ENCODE assay signal across 9 mouse cellular contexts in genomic region chr6:90360024-90360781, GRCm38 (mm10). TPM values are rescaled to one million over a fixed set of nuclear protein-coding genes. Genes with fewer than 3 reads are reported as not detected.
DNase-seq lines count a peak whose midpoint lies in the region; ATAC-seq and TF ChIP-seq lines count a peak whose summit lies in the region.
"Had no signal": no experiment of that assay in that cellular context is flagged by ENCODE, and none has a peak within 500 bp of the region (broad histone marks: within the 10 kb centered on the region; RNA-seq: fewer than 3 reads in every experiment).

No protein-coding gene starts in this region.

- no peaks in the 10 kb centered on the region for H3K27me3 ChIP-seq in forebrain, embryonic 16.5 days (replicated peaks; ENCODE audit: control insufficient read depth, insufficient read depth, low read length)
- H3K27me3 ChIP-seq in hindbrain, embryonic 16.5 days (replicated peaks; ENCODE audit: control insufficient read depth, insufficient read depth, low read length), result no peaks in the 10 kb centered on the region
- no peaks in the 10 kb centered on the region for H3K27me3 ChIP-seq in liver, embryonic 11.5 days (replicated peaks; ENCODE audit: control insufficient read depth, insufficient read depth, low read length)
- no peaks in the 10 kb centered on the region for H3K27me3 ChIP-seq in small intestine, adult 2 months (ENCODE audit: control insufficient read depth, insufficient read depth, low read length)

- WGBS in forebrain, embryonic 16.5 days, result 32% methylated on average over 7 of the region's 7 CpGs
- 52% methylated on average over 7 of the region's 7 CpGs for WGBS in hindbrain, embryonic 16.5 days
- 59% methylated on average over 7 of the region's 7 CpGs for WGBS in liver, embryonic 11.5 days
- WGBS in small intestine, adult 2 months, result 13% methylated on average over 7 of the region's 7 CpGs

- no peak overlapping the region for H3K9ac ChIP-seq in forebrain, embryonic 16.5 days (replicated peaks; ENCODE audit: low read depth, low read length)
- H3K9ac ChIP-seq in hindbrain, embryonic 16.5 days (ENCODE audit: low read depth, low read length), result no peak overlapping the region
- no peak overlapping the region for H3K9ac ChIP-seq in liver, embryonic 11.5 days (ENCODE audit: low read depth, low read length)

- peaks cover 8% of the 10 kb centered on the region for H3K4me1 ChIP-seq in forebrain, embryonic 16.5 days (replicated peaks; ENCODE audit: control insufficient read depth, insufficient read depth, low read length)
- peaks cover 8% of the 10 kb centered on the region for H3K4me1 ChIP-seq in hindbrain, embryonic 16.5 days (ENCODE audit: control insufficient read depth, insufficient read depth, low read depth, low read length)
- peaks cover 4% of the 10 kb centered on the region for H3K4me1 ChIP-seq in liver, embryonic 11.5 days (replicated peaks; ENCODE audit: control insufficient read depth, insufficient read depth, low read length)
- H3K4me1 ChIP-seq in small intestine, adult 2 months (ENCODE audit: control insufficient read depth, insufficient read depth, insufficient read length, low read length), result peaks cover 15% of the 10 kb centered on the region; the same call in 1 of the 2 replicates

- no peak overlapping the region for H3K4me3 ChIP-seq in forebrain, embryonic 16.5 days (replicated peaks; ENCODE audit: low read length)
- H3K4me3 ChIP-seq in hindbrain, embryonic 16.5 days (ENCODE audit: low read length), result no peak overlapping the region
- no peak overlapping the region for H3K4me3 ChIP-seq in liver, embryonic 11.5 days (ENCODE audit: low read depth, low read length)
- H3K4me3 ChIP-seq in small intestine, adult 2 months (ENCODE audit: low read depth, low read length), result no peak overlapping the region

- TF ChIP-seq CTCF in small intestine, adult 2 months (IDR thresholded peaks at IDR 0.05; ENCODE audit: extremely low read depth, insufficient read length, insufficient replicate concordance, low read depth, low read length), result no peak

- TF ChIP-seq POLR2A in small intestine, adult 2 months (IDR thresholded peaks at IDR 0.05; ENCODE audit: low read depth, low read length), result no peak

- DNase-seq in cerebellum, postnatal 25 days, result peak; percentile 29 to 38
- peak; percentile 99 for DNase-seq in adipocyte (ENCODE audit: low spot score)
- DNase-seq in liver, embryonic 11.5 days (ENCODE audit: low spot score), result no peak

- H3K36me3 ChIP-seq in forebrain, embryonic 16.5 days (ENCODE audit: control insufficient read depth, insufficient read depth), result no peaks in the 10 kb centered on the region
- H3K36me3 ChIP-seq in hindbrain, embryonic 16.5 days (ENCODE audit: control insufficient read depth, insufficient read depth, low read length), result no peaks in the 10 kb centered on the region
- H3K36me3 ChIP-seq in liver, embryonic 11.5 days (ENCODE audit: control insufficient read depth, insufficient read depth, low read length), result no peaks in the 10 kb centered on the region
- H3K36me3 ChIP-seq in small intestine, adult 2 months (ENCODE audit: control insufficient read depth, insufficient read depth, low read length), result no peaks in the 10 kb centered on the region

- no peak for ATAC-seq in cerebellum, adult (ENCODE audit: insufficient number of reproducible peaks, low FRiP score, low TSS enrichment)
- ATAC-seq in forebrain, embryonic 16.5 days, result peak; percentile 59
- peak; percentile 67; the same call in 1 of the 2 replicates for ATAC-seq in hindbrain, embryonic 16.5 days
- ATAC-seq in liver, embryonic 11.5 days (replicated peaks; ENCODE audit: low FRiP score), result 0 out of 2 replicates have a peak, but pooled peaks have one; percentile 13
- ATAC-seq in erythroid progenitor cell, adult 5-6 weeks (replicated peaks; ENCODE audit: low FRiP score, poor library complexity, severe bottlenecking), result no peak

- no peak overlapping the region for H3K27ac ChIP-seq in forebrain, embryonic 16.5 days (ENCODE audit: low read length)
- H3K27ac ChIP-seq in hindbrain, embryonic 16.5 days (ENCODE audit: low read depth, low read length), result peak overlapping the region; percentile 36; the same call in 1 of the 2 replicates
- H3K27ac ChIP-seq in liver, embryonic 11.5 days (ENCODE audit: low read depth, low read length), result no peak overlapping the region
- peak overlapping the region; percentile 51 for H3K27ac ChIP-seq in small intestine, adult 2 months (ENCODE audit: insufficient read depth, low read depth, low read length)

- no peak overlapping the region for H3K4me2 ChIP-seq in forebrain, embryonic 16.5 days (ENCODE audit: low read length)
- H3K4me2 ChIP-seq in hindbrain, embryonic 16.5 days (ENCODE audit: low read length), result no peak overlapping the region
- H3K4me2 ChIP-seq in liver, embryonic 11.5 days, result no peak overlapping the region

- no peaks in the 10 kb centered on the region for H3K9me3 ChIP-seq in forebrain, embryonic 16.5 days (ENCODE audit: control insufficient read depth, low read length)
- no peaks in the 10 kb centered on the region for H3K9me3 ChIP-seq in hindbrain, embryonic 16.5 days (ENCODE audit: control insufficient read depth, low read length)
- H3K9me3 ChIP-seq in liver, embryonic 11.5 days (ENCODE audit: control insufficient read depth, low read length), result no peaks in the 10 kb centered on the region

RNA-seq across cellular contexts. Expression of gene Zxdc, which starts 9.1 kb away (rescaled TPM):
- polyA plus RNA-seq in forebrain, embryonic 16.5 days (2015; fragmentation: Nextera tagmentation; extraction: Ambion mirVana), result 10.1 and 10.4 TPM in 2 replicates
- 7.7 and 9.7 TPM in 2 replicates for polyA plus RNA-seq in hindbrain, embryonic 16.5 days (2015; fragmentation: Nextera tagmentation; extraction: Ambion mirVana)
- 6.6 and 6.9 TPM in 2 replicates for polyA plus RNA-seq in liver, embryonic 11.5 days (2014; fragmentation: Nextera tagmentation; extraction: Ambion mirVana)
- polyA plus RNA-seq in small intestine, adult 2 months (2012; rRNA removed), result 14.5 and 26.8 TPM in 2 replicates
- total RNA-seq in erythroid progenitor cell, adult 5-6 weeks (2015; ENCODE audit: low replicate concordance), result 0.84 and 2.2 TPM in 2 replicates
- total RNA-seq in erythroid progenitor cell, adult 5-6 weeks (2017; ENCODE audit: low replicate concordance), result 3.9 and 5.1 TPM in 2 replicates

RNA-seq across cellular contexts. Expression of gene Uroc1, which starts 27.1 kb away (rescaled TPM):
- polyA plus RNA-seq in forebrain, embryonic 16.5 days (2015; fragmentation: Nextera tagmentation; extraction: Ambion mirVana), result not detected in 2 replicates
- polyA plus RNA-seq in hindbrain, embryonic 16.5 days (2015; fragmentation: Nextera tagmentation; extraction: Ambion mirVana), result 0.04 TPM in 1 of 2 replicates, not detected in the other
- 2.6 and 3.0 TPM in 2 replicates for polyA plus RNA-seq in liver, embryonic 11.5 days (2014; fragmentation: Nextera tagmentation; extraction: Ambion mirVana)
- polyA plus RNA-seq in small intestine, adult 2 months (2012; rRNA removed), result not detected in 2 replicates
- total RNA-seq in erythroid progenitor cell, adult 5-6 weeks (2015; ENCODE audit: low replicate concordance), result not detected in 2 replicates
- not detected in 2 replicates for total RNA-seq in erythroid progenitor cell, adult 5-6 weeks (2017; ENCODE audit: low replicate concordance)
- total RNA-seq: left cerebral cortex, postnatal 10 days had no signal

RNA-seq across cellular contexts. Expression of gene Chst13, which starts 35.2 kb away (rescaled TPM):
- not detected in 2 replicates for polyA plus RNA-seq in forebrain, embryonic 16.5 days (2015; fragmentation: Nextera tagmentation; extraction: Ambion mirVana)
- 0.19 and 0.24 TPM in 2 replicates for polyA plus RNA-seq in hindbrain, embryonic 16.5 days (2015; fragmentation: Nextera tagmentation; extraction: Ambion mirVana)
- polyA plus RNA-seq in liver, embryonic 11.5 days (2014; fragmentation: Nextera tagmentation; extraction: Ambion mirVana), result 16.7 and 17.4 TPM in 2 replicates
- polyA plus RNA-seq in small intestine, adult 2 months (2012; rRNA removed), result 0.09 and 0.52 TPM in 2 replicates
- total RNA-seq in erythroid progenitor cell, adult 5-6 weeks (2015; ENCODE audit: low replicate concordance), result 0.72 and 1.7 TPM in 2 replicates
- not detected in 2 replicates for total RNA-seq in erythroid progenitor cell, adult 5-6 weeks (2017; ENCODE audit: low replicate concordance)
- total RNA-seq: left cerebral cortex, postnatal 10 days had no signal

RNA-seq across cellular contexts. Expression of gene BC048671, which starts 59.2 kb away (rescaled TPM):
- not detected in 2 replicates for polyA plus RNA-seq in forebrain, embryonic 16.5 days (2015; fragmentation: Nextera tagmentation; extraction: Ambion mirVana)
- not detected in 2 replicates for polyA plus RNA-seq in hindbrain, embryonic 16.5 days (2015; fragmentation: Nextera tagmentation; extraction: Ambion mirVana)
- polyA plus RNA-seq in liver, embryonic 11.5 days (2014; fragmentation: Nextera tagmentation; extraction: Ambion mirVana), result not detected in 2 replicates
- not detected in 2 replicates for polyA plus RNA-seq in small intestine, adult 2 months (2012; rRNA removed)
- not detected in 2 replicates for total RNA-seq in erythroid progenitor cell, adult 5-6 weeks (2015; ENCODE audit: low replicate concordance)
- not detected in 2 replicates for total RNA-seq in erythroid progenitor cell, adult 5-6 weeks (2017; ENCODE audit: low replicate concordance)
- total RNA-seq: left cerebral cortex, postnatal 10 days had no signal

Comparison
In these comparisons a context has a peak if more than half of its experiments do, and no peak if none do; other contexts are left out.
1. ATAC-seq: peak in forebrain, embryonic 16.5 days (single experiment), hindbrain, embryonic 16.5 days (single experiment) and liver, embryonic 11.5 days (single experiment); none in cerebellum, adult (single experiment) and erythroid progenitor cell, adult 5-6 weeks (single experiment).
2. H3K27ac ChIP-seq: peak in hindbrain, embryonic 16.5 days (single experiment) and small intestine, adult 2 months (single experiment); none in forebrain, embryonic 16.5 days (single experiment) and liver, embryonic 11.5 days (single experiment).
3. RNA of gene Chst13, which starts 35.2 kb away (polyA plus RNA-seq): 16.7 to 17.4 TPM in liver, embryonic 11.5 days; 0.19 to 0.24 TPM in hindbrain, embryonic 16.5 days, 0.09 to 0.52 TPM in small intestine, adult 2 months and not detected in forebrain, embryonic 16.5 days; every median in the first group is over 10 times any median in the second.